Mouse (Mus musculus): ENCODE results near the gene Pacrg. TPM values are rescaled to one million over a fixed set of nuclear protein-coding genes. Genes with fewer than 3 reads are reported as not detected.

Pacrg gene
- total RNA-seq, 2 experiments from 2014 or later = not detected

DNA sequence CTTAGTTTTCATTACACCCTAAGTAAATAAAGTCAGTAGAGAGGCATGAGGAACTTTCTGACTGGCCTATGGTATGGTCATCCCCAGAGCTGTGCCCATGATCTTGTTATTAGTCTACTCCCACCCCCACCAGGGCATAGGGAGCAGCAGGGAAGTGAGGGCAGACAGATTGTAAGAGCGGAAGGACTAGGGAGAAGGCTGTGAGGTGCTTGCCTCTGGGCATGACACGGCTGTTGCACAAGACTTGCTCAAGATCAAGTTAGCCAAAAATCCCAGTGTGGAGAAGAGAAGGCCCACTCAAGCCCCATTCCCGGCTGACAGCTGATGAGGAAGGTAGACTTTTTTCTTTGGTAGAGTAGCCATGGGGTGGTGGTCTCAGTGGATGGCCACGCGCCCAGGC lies 82.7 kb downstream of the Pacrg start:
- ATAC-seq (replicated peaks; ENCODE audit: low FRiP score, poor library complexity, severe bottlenecking) = no peak

DNA sequence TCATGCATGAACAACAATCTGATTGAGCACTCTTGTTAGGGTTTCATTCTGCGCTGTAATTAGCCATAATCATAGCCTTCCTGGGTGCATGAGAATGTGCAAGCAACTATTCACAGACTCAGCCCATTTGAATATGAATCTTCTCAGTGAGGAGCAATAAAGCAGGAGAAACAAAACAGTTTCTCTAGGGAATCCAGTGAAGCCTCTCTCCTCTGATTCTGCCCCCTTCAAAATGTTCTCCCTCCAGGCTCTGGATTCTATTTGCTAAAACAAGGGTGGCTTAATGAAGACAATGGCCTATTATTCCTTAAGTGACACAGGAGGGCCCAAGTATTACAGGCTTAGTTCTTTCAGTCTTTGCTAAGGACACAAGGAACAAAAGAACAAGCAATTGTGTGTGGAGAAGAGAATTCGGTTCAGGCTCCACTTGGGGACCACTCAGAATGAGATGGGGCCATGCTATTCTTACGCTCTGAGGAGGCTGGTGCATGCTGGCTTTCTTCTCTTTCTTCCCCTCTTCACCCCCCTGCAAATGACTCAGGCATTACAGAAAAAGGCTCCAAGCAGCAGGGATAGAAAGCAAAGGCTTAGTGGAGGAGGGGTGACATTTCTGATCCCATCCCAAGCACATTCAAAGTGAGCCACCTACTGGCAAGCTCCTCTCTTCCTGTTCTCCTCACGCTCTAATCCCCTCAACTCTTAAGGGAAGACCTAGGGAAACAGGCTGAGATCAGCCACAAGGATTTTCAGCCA lies 95.2 kb downstream of the Pacrg start:
- ATAC-seq (replicated peaks; ENCODE audit: low FRiP score, poor library complexity, severe bottlenecking) = no peak

DNA sequence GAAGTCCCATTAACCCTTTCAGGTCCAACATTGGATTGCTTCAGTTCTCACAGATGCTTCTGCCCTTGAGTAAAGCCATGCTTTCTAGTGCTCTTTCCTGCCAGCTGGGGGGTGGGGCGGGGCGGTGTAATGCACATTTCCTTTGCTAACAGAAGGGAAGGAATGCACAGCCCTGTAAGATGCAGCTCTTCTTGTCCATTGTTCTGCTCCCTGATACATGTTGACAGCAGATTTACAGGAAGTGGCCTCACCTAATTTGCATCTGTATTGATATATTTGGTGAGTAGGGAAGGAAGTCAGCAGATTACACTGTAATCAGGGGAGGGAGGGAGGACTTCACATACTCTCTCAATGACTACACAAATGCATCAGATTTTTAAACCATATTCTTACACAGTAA lies 100.0 kb downstream of the Pacrg start:
- ATAC-seq (replicated peaks; ENCODE audit: low FRiP score, poor library complexity, severe bottlenecking) = no peak

DNA sequence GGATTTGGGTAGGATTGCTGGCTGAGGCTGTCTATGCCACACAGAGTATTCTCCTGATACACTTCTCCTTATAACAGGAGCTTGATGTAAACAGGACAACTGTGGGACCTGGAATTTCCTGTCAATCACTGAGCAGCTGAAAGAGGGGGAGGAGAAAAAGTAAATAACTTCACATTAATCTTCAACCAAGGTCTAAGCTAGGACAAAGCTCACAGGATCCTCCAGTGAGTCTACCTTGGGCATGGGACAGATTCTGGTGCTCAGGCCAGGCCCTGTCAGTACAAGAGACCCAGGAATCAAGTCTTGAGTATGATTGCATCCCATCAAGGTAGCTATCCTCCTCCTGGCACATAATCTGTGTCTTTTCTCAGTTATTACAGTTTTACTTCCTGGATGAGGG lies 102.1 kb downstream of the Pacrg start:
- no peak for ATAC-seq (replicated peaks; ENCODE audit: low FRiP score, poor library complexity, severe bottlenecking)

DNA sequence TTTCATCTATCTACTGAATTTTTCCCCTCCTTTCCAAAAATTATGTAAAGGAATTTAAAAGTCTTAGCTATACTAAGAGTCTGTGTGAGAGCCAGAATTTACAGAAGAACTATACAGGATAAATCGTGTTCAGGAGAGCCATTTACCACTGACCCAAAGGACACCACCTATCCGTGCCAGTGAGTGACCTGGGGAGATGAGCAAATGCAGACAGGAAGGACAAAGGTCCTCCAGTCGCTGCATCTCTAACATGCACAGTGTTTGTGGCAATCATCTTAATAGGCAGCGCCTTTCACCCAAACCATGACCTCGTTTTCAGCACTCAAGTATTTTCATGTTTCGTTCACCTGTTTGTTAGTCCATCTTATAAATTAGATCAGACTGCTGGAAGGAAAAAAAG lies 105.4 kb downstream of the Pacrg start:
- no peak for ATAC-seq (replicated peaks; ENCODE audit: low FRiP score, poor library complexity, severe bottlenecking)

DNA sequence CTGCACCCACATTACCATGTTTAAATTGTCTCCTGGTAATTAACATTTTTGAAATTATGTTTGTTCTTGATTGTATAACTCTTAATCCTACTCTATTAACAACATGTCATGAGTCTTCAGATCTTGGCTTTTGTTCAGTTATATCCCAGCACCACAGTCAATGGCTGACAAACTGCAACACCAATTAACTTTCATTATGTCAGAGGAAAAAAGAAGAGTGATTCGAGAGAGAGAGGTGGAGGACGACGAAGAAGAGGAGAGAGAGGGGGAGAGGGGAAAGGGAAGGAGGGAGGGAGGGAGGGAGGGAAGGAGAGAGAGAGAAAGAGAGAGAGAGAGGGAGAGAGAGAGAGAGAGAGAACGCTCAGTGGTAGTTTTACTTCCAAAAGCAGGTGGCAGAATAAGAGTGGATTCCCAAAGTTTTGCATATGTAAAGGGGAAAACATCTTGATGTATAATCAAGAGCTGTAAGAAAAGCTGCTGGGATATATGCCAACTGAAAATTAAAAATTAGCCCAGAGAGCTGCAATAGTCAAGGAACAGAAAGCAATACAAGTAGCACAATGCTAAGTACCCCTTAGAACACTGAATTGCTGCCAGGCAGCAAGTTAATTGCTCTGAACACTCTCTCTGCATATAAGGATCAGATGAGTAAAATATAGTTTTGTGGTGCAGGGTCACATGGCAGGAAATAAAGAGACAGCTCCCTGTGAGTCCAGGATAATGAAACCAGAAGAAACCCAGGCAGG lies 107.6 kb downstream of the Pacrg start:
- ATAC-seq (replicated peaks; ENCODE audit: low FRiP score, poor library complexity, severe bottlenecking) = no peak

DNA sequence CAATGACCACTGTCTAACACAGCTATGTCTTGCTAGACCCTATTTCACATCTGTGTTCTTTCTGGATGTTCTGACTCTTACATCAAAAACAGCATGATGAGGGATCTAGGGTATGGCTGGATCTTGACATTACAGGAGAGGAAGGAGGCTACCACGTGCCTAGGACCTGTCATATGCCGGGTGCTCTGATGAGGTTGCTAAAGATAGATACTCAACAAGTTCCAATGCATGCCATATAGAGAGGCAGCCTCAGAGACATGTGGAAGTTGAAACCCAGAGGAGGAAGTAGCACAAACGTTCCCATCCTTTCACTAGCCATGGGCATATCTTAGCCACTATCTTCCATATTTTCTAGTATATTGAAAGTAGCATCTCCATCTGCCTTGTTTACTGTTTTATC lies 115.3 kb downstream of the Pacrg start:
- no peak for ATAC-seq (replicated peaks; ENCODE audit: low FRiP score, poor library complexity, severe bottlenecking)

DNA sequence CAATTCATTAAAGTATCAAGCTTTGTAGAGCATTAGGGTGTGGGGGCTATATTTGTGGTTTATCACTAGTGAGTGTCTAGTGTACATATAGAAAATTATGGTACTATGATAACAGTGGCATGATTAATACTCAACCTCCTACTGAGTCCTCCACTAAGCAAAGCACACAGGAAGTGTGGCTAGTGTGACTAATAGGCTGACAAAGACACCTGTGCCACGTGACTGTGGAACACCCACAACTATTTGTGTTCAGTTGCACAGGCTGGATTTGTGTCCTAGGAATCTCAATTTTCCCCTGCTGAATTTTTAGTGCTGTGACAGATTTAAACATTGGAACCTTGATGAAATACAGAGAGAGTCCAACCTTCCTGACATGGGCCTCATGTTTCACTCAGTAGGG lies 118.5 kb downstream of the Pacrg start:
- ATAC-seq (replicated peaks; ENCODE audit: low FRiP score, poor library complexity, severe bottlenecking) = no peak

DNA sequence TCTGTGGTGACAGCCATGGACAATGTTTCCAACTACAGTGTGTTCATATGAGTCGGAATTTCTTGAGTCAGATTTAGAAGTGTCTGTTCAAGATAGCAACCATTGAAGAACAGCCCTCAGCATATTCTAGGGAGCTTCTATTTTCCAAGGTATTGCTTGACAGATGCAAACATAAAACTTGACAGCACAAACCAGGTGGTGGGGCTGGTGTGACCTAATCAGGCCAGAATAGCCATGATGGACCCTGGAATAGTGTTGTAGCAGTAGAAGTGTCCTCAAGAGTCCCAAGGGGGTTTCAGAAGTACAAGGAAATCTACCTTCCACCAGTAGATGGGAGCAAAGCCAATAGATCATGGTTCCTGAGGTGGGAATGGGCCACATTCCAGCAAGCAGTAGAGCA lies 123.0 kb downstream of the Pacrg start:
- no peak for ATAC-seq (replicated peaks; ENCODE audit: low FRiP score, poor library complexity, severe bottlenecking)

DNA sequence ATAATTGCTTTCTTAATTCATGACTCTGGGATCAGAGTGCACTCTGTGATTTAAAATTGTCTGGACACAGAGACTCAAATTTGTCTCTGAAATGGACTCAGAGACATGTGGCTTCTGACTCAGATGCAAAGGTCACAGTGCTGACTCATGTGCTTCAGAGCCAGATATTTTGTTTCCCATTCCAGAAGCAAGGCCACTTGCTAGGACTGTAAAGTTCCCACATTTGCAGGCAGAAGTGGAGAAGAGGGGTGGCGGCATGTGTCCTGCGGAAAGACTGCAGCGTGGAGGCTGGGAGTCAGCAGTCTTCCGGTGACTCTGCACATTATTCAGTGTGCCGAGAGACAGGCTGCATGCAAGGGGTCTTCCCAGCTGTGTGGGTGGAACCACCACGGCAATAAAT lies 137.3 kb downstream of the Pacrg start:
- ATAC-seq (replicated peaks; ENCODE audit: low FRiP score, poor library complexity, severe bottlenecking) = no peak

DNA sequence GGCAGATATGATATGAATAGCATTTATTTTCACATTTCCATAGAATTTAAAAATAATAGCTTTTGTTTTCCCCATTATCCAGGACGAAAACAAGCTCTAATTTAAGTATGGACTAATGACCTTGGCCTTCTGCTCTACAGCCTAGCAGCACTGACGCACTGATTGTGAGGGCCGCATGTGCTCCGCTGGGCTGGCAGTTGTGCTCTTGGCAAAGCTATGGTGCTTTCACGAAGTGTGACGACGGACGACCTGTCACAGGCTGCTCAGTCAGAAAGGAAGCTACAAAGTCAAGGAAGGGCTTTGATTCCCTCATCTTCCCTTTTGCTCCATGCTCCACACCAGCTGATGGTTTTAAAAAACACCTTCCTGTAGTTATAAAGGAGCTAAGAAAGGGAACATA lies 142.1 kb downstream of the Pacrg start:
- ATAC-seq (replicated peaks; ENCODE audit: low FRiP score, poor library complexity, severe bottlenecking) = no peak

DNA sequence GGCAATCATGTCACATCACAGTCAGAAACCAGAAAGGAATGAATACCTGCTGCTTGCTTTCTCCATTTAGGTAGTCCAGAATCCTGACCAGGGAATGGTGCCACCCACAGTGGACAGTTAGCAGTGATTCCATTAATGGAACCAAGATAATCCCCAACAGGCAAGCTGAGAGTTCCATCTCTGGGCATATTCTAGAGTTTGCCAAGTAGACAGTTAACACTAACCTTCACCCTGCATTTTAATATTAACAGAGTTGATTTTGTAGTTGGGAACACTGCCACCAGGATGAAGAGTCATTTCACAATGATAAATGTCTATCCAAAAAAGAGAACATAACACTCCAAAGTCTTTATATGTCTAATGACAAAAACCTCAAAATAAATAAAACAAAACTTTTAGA lies 144.7 kb downstream of the Pacrg start:
- no peak for ATAC-seq (replicated peaks; ENCODE audit: low FRiP score, poor library complexity, severe bottlenecking)

DNA sequence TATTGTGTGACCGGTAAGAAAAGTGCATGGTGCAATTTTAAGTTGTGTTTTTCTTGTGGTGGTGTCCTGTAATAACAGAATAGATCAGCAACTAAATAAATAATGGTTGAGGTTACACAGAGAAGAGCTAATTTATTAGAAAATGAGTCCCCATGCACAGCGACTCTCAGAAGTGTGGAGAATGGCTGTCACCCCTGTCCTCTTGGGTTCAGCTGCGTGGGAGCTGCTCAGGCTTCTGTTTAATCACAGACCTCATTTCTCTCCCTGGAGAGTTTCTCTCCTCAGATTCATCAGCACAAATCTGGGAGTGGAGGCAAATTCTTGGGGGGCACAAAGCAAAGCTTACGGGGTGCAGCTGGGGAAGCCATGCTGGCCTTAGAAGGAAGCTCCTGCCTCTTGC lies 163.0 kb downstream of the Pacrg start:
- no peak for ATAC-seq (replicated peaks; ENCODE audit: low FRiP score, poor library complexity, severe bottlenecking)

DNA sequence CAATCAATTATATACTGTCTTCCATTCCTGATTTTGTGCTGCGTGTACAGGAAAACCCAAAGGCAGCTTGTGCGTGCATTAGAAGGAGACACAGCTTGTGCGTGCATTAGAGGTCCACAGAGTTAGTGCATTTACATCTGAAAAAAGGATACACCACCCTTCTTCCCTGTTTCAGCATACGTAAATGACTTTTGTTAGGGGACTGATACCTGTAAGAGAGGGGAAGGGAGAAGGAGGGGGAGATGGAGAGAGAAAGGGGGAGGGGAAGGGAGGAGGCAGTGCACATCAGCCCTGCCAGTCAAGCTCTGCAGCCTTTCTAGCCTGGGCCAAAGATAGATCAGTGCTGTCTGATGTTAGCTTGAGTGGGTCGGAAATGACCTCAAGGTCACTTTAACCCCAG lies 164.6 kb downstream of the Pacrg start:
- ATAC-seq (replicated peaks; ENCODE audit: low FRiP score, poor library complexity, severe bottlenecking) = no peak

DNA sequence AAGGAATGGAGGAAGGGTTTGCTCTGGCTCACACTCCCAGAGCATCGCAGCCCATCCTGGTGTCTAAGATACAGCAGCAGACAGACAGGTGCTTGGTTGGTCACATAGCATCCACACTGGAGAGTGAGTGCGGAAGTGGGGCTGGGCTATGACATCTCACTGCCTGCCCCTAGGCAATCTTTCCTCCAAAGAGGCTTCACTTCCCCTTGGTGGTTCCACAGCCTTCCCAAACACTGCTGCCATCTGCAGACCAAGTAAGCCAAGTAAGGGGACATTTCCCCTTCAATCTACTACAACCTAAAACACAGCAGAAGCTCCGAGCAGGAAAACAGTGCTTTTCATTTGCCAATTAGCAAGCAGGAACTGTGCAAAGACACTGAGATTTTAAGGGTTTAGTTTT lies 165.1 kb downstream of the Pacrg start:
- ATAC-seq (replicated peaks; ENCODE audit: low FRiP score, poor library complexity, severe bottlenecking) = no peak

DNA sequence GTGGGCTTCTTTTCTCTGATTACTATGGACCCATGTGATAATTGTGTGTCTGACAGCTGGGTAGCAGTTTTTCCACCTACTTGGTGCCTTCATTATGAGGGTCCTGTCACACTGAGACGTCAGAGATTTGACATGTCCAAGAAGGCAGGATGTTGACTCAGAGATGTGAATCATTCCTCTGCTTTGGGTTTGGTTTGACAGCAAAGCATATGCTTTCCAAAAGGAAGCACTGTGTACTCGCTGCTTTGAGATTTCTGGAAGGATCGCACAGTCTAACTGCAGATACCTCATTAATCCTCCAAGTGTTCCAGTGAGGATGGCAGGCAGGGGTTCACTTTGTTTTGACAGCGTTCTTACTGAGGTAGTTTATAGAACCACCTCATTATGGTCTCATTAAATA lies 178.8 kb downstream of the Pacrg start:
- no peak for ATAC-seq (replicated peaks; ENCODE audit: low FRiP score, poor library complexity, severe bottlenecking)

DNA sequence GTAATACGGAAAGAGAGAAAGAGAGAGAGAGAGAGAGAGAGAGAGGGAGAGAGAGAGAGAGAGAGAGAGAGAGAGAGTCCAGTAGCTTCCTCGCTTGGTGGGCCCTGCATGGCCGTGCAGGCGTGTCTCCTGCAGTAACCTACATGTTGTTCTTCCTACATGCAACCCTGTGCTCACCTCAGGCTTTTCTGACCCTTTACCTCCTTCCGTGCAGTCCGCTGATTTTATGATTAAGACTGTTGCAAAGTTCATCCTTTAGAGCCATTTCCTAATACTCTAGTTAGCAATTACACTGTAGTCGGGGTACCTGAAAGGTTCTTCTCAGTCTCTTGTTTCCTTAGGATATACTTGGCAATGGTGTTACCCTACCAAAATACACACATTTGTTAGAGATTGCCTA lies 196.5 kb downstream of the Pacrg start:
- ATAC-seq (replicated peaks; ENCODE audit: low FRiP score, poor library complexity, severe bottlenecking) = no peak

DNA sequence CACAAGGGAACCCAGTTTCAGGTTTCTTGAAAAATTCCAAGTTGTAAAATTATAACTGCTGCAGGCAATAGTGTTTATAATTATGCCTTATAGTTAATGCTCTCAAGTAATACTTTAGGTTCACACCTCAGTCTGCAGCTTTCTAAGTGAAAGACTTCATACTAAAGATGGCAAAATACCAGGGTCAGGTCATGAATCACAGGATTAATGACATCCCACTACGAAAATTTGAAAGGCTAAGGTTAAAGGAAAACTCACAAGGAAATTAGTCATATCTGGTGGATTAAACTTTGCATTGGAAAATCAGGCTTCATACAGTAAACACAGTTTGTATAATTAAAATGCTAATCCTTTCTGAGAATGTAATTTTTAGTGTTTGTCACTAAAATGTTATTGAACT lies 200.3 kb downstream of the Pacrg start:
- ATAC-seq (replicated peaks; ENCODE audit: low FRiP score, poor library complexity, severe bottlenecking) = no peak

DNA sequence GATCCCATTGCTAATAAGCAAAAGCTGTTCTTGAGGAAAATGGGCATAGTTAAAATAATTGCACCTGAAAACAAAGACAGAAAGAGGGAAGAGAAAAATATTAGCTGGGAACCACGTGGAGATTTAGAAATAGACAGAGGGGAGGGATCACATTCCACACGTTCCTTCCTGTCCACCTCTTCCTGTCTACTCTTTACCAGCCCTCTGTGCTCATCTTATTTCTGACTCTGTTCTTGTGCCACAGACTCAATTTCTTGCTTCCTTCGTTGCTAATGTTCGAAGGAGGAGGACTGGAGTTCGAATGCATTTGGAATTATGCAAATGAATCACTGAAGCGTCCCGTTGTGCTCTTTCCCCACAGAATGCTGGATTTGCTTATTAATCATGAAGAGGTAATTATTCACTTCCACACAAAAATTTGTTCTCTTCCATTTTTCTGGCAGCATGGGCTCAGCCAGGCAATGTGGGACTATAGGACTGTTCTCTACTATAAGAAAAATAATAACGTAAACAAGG lies 204.1 kb downstream of the Pacrg start:
- no peak for ATAC-seq (replicated peaks; ENCODE audit: low FRiP score, poor library complexity, severe bottlenecking)

DNA sequence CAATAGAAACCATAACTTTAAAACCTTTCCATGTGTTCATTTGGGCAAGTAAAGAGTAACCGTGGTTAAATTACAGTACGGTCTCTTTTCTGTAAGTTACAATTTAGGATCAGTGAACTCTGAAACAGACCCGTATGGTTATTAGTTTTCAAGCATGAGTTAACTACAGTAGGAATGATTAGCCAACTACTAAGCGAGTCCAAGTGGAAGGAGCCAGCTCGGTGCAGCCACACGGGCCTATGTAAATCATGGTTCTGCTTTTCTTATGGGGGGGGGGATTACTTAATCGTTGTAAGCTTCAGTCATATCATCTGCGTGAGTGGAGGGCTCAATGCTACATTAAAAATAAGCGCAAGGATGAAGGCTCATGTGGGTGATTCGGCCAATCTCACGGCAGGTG lies 204.6 kb downstream of the Pacrg start:
- ATAC-seq (replicated peaks; ENCODE audit: low FRiP score, poor library complexity, severe bottlenecking) = no peak

DNA sequence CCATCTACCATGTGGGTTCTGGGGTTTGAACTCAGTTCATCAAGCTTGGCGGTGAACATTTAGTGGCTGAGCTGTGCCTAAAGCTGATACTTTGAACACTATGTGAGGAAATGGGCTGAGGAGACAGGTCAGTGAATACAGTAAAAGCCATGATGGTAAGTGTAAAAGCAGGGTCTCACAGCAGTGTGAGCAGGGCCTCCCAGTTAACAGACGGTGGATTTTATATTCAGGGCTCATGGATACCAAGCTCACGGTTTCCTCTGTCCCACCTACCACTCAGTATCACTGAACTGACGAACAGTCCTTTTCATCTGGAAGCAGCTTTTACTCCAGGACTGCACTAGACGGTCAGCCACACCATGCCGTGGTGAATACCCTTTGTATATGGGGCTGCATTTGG lies 205.1 kb downstream of the Pacrg start:
- ATAC-seq (replicated peaks; ENCODE audit: low FRiP score, poor library complexity, severe bottlenecking) = no peak

Data from erythroblast, adult 5-6 weeks (primary cell).